11 mouse cellular contexts compared by ENCODE assay signal in the genomic region with DNA sequence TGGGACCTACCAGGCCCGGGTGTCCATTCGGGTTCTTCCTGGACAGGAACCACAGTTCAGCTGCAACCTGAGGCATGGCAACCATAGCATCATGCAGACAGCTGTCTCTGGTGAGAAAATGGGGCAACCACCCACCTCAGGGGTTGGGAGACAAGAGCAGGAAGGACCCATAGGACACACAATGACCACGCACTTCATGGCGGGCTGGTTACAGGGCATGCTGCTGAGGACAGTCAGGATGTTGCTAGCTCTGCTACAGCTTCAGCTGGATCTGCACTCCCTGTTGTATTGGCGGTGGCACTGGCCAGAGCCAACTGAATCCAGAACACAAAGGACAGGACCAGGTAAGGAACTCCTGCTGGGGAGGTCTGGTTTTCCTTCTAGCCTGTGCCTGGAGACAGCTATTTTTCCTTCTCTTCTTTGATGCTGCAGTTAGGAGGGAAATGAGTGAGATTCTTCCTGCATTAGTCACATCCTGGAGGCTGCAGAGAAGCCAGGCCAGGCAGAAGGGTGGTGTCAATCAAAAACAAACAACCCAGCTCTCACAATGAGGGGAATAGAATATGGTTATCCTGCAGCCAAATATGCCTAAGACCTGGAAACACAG. TPM values are rescaled to one million over a fixed set of nuclear protein-coding genes. Genes with fewer than 3 reads are reported as not detected.
A peak's percentile ranks its signal among the peaks of the same experiment; 100 is the strongest.
DNase-seq lines count a peak whose midpoint lies in the region; ATAC-seq and TF ChIP-seq lines count a peak whose summit lies in the region.
"Had no signal": no experiment of that assay in that cellular context is flagged by ENCODE, and none has a peak within 500 bp of the region (broad histone marks: within the 10 kb centered on the region; RNA-seq: fewer than 3 reads in every experiment).

No protein-coding gene starts in this region.

- H3K9me3 ChIP-seq in heart, postnatal 0 days (replicated peaks; ENCODE audit: control insufficient read depth, low read length): no peaks in the 10 kb centered on the region
- no peaks in the 10 kb centered on the region; the same call in 1 of the 2 replicates for H3K9me3 ChIP-seq in lung, embryonic 14.5 days (ENCODE audit: low read depth, low read length)

- peak; percentile 60 for ATAC-seq in heart, postnatal 0 days (ENCODE audit: insufficient read depth, low read depth)
- peak; percentile 74 for ATAC-seq in lung, embryonic 14.5 days (ENCODE audit: insufficient read depth)
- no peak for ATAC-seq in inflammation-experienced regulatory T-cells, adult 6 months

- peaks cover 9% of the 10 kb centered on the region; the same call in 1 of the 2 replicates for H3K4me1 ChIP-seq in heart, postnatal 0 days (ENCODE audit: control insufficient read depth, insufficient read depth)
- no peaks in the 10 kb centered on the region for H3K4me1 ChIP-seq in lung, embryonic 14.5 days (ENCODE audit: insufficient read depth)

- 58% methylated on average over 5 of the region's 5 CpGs for WGBS in heart, postnatal 0 days
- 74% methylated on average over 5 of the region's 5 CpGs for WGBS in lung, embryonic 14.5 days

- H3K36me3 ChIP-seq in heart, postnatal 0 days (replicated peaks; ENCODE audit: control insufficient read depth, insufficient read depth, low read length): no peaks in the 10 kb centered on the region
- no peaks in the 10 kb centered on the region for H3K36me3 ChIP-seq in lung, embryonic 14.5 days (ENCODE audit: insufficient read depth)

- H3K4me2 ChIP-seq in heart, postnatal 0 days (ENCODE audit: low read depth, low read length): no peak overlapping the region
- H3K4me2 ChIP-seq in lung, embryonic 14.5 days: no peak overlapping the region

- no peak overlapping the region for H3K9ac ChIP-seq in heart, postnatal 0 days (replicated peaks; ENCODE audit: low read depth, low read length)
- H3K9ac ChIP-seq in lung, embryonic 14.5 days: no peak overlapping the region

- TF ChIP-seq CTCF in heart, postnatal 0 days (IDR thresholded peaks at IDR 0.05; ENCODE audit: low read depth): no peak
- TF ChIP-seq CTCF in lung, embryonic 14.5 days (IDR thresholded peaks at IDR 0.05; ENCODE audit: low read depth): no peak

- DNase-seq in adrenal gland, adult (ENCODE audit: inconsistent age in 2 of 2, low spot score in 1 of 2): peak; percentile 12 to 70
- DNase-seq in adrenal gland, postnatal 14 days: no peak
- DNase-seq in ZHBTc4 (ENCODE audit: low read depth, low spot score): peak; percentile 49
- DNase-seq in heart, postnatal 0 days (ENCODE audit: low spot score): peak; percentile 48
- peak; percentile 52 for DNase-seq in lung, embryonic 14.5 days
- no peak for DNase-seq in ovary, postnatal 10 days (ENCODE audit: low spot score)
- DNase-seq in urinary bladder, postnatal 25 days (ENCODE audit: low spot score): no peak

- TF ChIP-seq EP300 in heart, postnatal 0 days (IDR thresholded peaks at IDR 0.05; ENCODE audit: low read depth): no peak

- no peaks in the 10 kb centered on the region for H3K27me3 ChIP-seq in heart, postnatal 0 days (ENCODE audit: control insufficient read depth, insufficient read depth, low read length)
- H3K27me3 ChIP-seq in lung, embryonic 14.5 days (ENCODE audit: insufficient read depth, low read length): no peaks in the 10 kb centered on the region

- no peak overlapping the region for H3K4me3 ChIP-seq in heart, postnatal 0 days (ENCODE audit: low read depth, low read length)
- no peak overlapping the region for H3K4me3 ChIP-seq in lung, embryonic 14.5 days (ENCODE audit: low read depth, low read length)

- H3K27ac ChIP-seq in heart, postnatal 0 days (ENCODE audit: low read depth): peak overlapping the region; percentile 75
- peak overlapping the region; percentile 69; the same call in 1 of the 2 replicates for H3K27ac ChIP-seq in lung, embryonic 14.5 days (ENCODE audit: low read depth)

RNA-seq across cellular contexts. Expression of a gene that starts 12.7 kb away (rescaled TPM):
- 2.3 and 4.5 TPM in 2 replicates for total RNA-seq in adrenal gland, postnatal 14 days (2021)
- total RNA-seq in heart, postnatal 0 days (2014; rRNA removed; ENCODE audit: low replicate concordance): 1.4 TPM in 1 of 2 replicates, not detected in the other
- 1.8 and 6.9 TPM in 2 replicates for polyA plus RNA-seq in heart, postnatal 0 days (2015; fragmentation: Nextera tagmentation; extraction: Ambion mirVana)
- 2.5 and 2.6 TPM in 2 replicates for polyA plus RNA-seq in lung, embryonic 14.5 days (2014; fragmentation: Nextera tagmentation; extraction: Ambion mirVana)
- polyA plus RNA-seq in inflammation-experienced regulatory T-cells, adult 6 months (2017; shearing (Covaris generic)): 100 to 1,000 TPM; 200 to 462 (median 264) TPM

RNA-seq across cellular contexts. Expression of a gene that starts 18.6 kb away (rescaled TPM):
- 5.1 and 6.3 TPM in 2 replicates for total RNA-seq in adrenal gland, postnatal 14 days (2021)
- total RNA-seq in heart, postnatal 0 days (2014; rRNA removed; ENCODE audit: low replicate concordance): 0.34 and 3.0 TPM in 2 replicates
- polyA plus RNA-seq in heart, postnatal 0 days (2015; fragmentation: Nextera tagmentation; extraction: Ambion mirVana): 0.86 and 1.2 TPM in 2 replicates
- polyA plus RNA-seq in lung, embryonic 14.5 days (2014; fragmentation: Nextera tagmentation; extraction: Ambion mirVana): 0.81 and 0.92 TPM in 2 replicates
- under 1 TPM; 0.57 to 0.67 (median 0.58) TPM for polyA plus RNA-seq in inflammation-experienced regulatory T-cells, adult 6 months (2017; shearing (Covaris generic))
- polyA plus RNA-seq: limb, embryonic 11.5 days; neural tube, embryonic 14.5 days had no signal

RNA-seq across cellular contexts. Expression of a gene that starts 37.0 kb away (rescaled TPM):
- not detected in 2 replicates for total RNA-seq in adrenal gland, postnatal 14 days (2021)
- not detected in 2 replicates for total RNA-seq in heart, postnatal 0 days (2014; rRNA removed; ENCODE audit: low replicate concordance)
- not detected in 2 replicates for polyA plus RNA-seq in heart, postnatal 0 days (2015; fragmentation: Nextera tagmentation; extraction: Ambion mirVana)
- polyA plus RNA-seq in lung, embryonic 14.5 days (2014; fragmentation: Nextera tagmentation; extraction: Ambion mirVana): 0.08 TPM in 1 of 2 replicates, not detected in the other
- not detected for polyA plus RNA-seq in inflammation-experienced regulatory T-cells, adult 6 months (2017; shearing (Covaris generic))
- total RNA-seq: gastrocnemius, adult 8-10 months had no signal
- polyA plus RNA-seq: limb, embryonic 11.5 days had no signal

RNA-seq across cellular contexts. Expression of a gene that starts 51.8 kb away (rescaled TPM):
- total RNA-seq in adrenal gland, postnatal 14 days (2021): 12.2 and 12.9 TPM in 2 replicates
- total RNA-seq in heart, postnatal 0 days (2014; rRNA removed; ENCODE audit: low replicate concordance): 26.9 and 30.9 TPM in 2 replicates
- 12.7 and 15.5 TPM in 2 replicates for polyA plus RNA-seq in heart, postnatal 0 days (2015; fragmentation: Nextera tagmentation; extraction: Ambion mirVana)
- polyA plus RNA-seq in lung, embryonic 14.5 days (2014; fragmentation: Nextera tagmentation; extraction: Ambion mirVana): 20.4 and 24.7 TPM in 2 replicates
- polyA plus RNA-seq in inflammation-experienced regulatory T-cells, adult 6 months (2017; shearing (Covaris generic)): 1 to 10 TPM; 5.8 to 8.6 (median 6.7) TPM

Comparison
In these comparisons a context has a peak if more than half of its experiments do, and no peak if none do; other contexts are left out.
1. DNase-seq: peak in adrenal gland, adult (2 of 2), ZHBTc4 (single experiment), heart, postnatal 0 days (single experiment) and lung, embryonic 14.5 days (single experiment); none in adrenal gland, postnatal 14 days (single experiment), ovary, postnatal 10 days (single experiment) and urinary bladder, postnatal 25 days (single experiment).
2. RNA of a gene that starts 12.7 kb away (polyA plus RNA-seq): 200 to 462 TPM in inflammation-experienced regulatory T-cells, adult 6 months; 2.5 to 2.6 TPM in lung, embryonic 14.5 days and 1.8 to 6.9 TPM in heart, postnatal 0 days; every median in the first group is over 10 times any median in the second.